Mouse (Mus musculus) E14TG2a.4 (cell line): ENCODE data around the gene Rhd.
"Not testable (repeated sequence)": the region's sequence is repeated elsewhere in the genome, so short reads cannot be mapped to it uniquely, and the experiment has no call there.

ENCODE experiments used
- H3K27me3 ChIP-seq: 2 replicates; pipeline ENCODE4 v1.6.1; 2014; ENCODE audit warnings: low read length, control low read depth; ENCODE audit not compliant: insufficient read depth
- H3K36me3 ChIP-seq: 2 replicates; pipeline ENCODE4 v1.6.1; 2014; ENCODE audit warnings: low read length, control low read depth; ENCODE audit not compliant: insufficient read depth
- H3K4me1 ChIP-seq: replicated peaks from 2 replicates; pipeline ENCODE4 v1.6.1; 2014; ENCODE audit warnings: low read depth, low read length, control low read depth
- H3K4me3 ChIP-seq: replicated peaks from 2 replicates; pipeline ENCODE4 v1.5.1; 2014; ENCODE audit warnings: mild to moderate bottlenecking, low read length
- H3K9me3 ChIP-seq: 2 replicates; pipeline ENCODE4 v1.6.1; 2014; ENCODE audit warnings: low read length, control low read depth
- CTCF ChIP-seq: conservative IDR thresholded peaks from 2 replicates; pipeline ENCODE4 v1.5.1; 2014; ENCODE audit warnings: low read length
- NANOG ChIP-seq: IDR thresholded peaks from 2 replicates; pipeline ENCODE4 v1.6.1; 2014; ENCODE audit warnings: borderline replicate concordance, low read length, mixed read lengths
- POU5F1 ChIP-seq: IDR thresholded peaks from 2 replicates; pipeline ENCODE4 v1.6.1; 2014; ENCODE audit warnings: low read length, borderline replicate concordance

The Rhd gene

DNA sequence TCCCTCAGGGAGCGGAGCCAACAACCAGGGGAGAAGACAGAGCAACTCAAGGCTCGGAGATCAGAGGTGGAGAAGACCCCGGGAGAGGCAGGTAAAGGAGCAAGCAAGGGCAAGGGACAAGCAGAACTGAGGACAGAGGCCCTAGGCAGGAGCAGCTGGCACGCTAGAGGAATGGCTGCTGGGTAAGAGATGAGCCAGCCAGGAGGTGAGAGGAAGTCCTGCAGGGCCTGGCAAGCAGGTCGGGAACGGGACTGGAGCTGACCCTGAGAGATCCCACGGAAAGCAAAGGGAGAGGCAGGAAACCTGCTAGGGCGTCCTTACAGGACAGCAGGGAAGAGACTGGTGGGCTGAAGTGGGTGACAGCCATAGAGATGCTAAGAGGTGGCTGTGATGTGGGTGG, 36.8 kb downstream of the Rhd start:
- peaks cover 99% of the 10 kb centered on the region for H3K36me3 ChIP-seq
- TF ChIP-seq NANOG (no peak), CTCF (no peak), POU5F1 (no peak)
- no peaks in the 10 kb centered on the region for H3K9me3 ChIP-seq
- no peak overlapping the region for H3K4me3 ChIP-seq
- H3K27me3 ChIP-seq = no peaks in the 10 kb centered on the region
- peaks cover 29% of the 10 kb centered on the region for H3K4me1 ChIP-seq

DNA sequence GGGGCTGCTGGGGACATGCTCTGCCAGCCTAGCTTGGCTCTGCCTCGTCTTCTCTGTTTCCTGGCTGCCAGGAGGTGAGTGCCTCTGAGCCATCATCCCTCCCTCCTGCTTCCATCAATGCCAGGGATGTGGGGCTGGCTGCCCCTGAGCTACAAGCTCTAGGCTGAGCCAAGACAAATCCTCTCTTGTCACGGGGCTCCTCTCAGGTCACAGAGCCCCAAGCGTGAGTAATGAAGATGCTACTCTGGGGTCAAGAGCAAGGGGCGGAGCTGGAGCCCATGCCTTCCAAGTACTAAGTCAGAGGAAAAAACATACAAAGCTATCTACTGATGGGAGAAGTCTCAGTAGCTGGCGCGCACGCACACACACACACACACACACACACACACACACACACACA, 38.7 kb downstream of the Rhd start:
- no peaks in the 10 kb centered on the region for H3K27me3 ChIP-seq
- no peaks in the 10 kb centered on the region for H3K9me3 ChIP-seq
- no peak for TF ChIP-seq CTCF
- TF ChIP-seq NANOG = no peak
- no peak for TF ChIP-seq POU5F1
- H3K4me3 ChIP-seq = no peak overlapping the region
- peaks cover 47% of the 10 kb centered on the region for H3K4me1 ChIP-seq
- H3K36me3 ChIP-seq = peaks cover 99% of the 10 kb centered on the region

DNA sequence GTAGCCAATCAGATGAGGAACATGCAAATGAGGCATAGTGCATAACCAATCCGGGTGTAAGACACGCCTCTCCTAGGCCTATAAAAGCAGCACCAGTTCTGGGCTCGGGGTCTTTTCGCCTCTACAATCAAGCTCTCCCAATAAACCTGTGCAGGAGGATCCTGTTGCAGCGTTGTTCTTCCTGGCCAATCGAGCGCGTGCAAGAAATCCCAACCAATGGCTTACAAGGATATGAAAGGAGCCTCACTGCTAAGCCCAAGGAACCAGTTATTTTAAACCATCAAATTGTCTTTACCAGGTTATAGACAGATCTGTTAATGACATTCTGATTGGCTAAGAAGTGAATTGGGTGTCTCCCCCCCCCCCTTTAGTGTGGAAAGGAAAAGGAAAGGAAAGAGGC, 47.1 kb downstream of the Rhd start:
- H3K4me3 ChIP-seq, H3K9me3 ChIP-seq, H3K27me3 ChIP-seq: not testable (repeated sequence)
- peaks cover 61% of the 10 kb centered on the region for H3K36me3 ChIP-seq
- peaks cover 51% of the 10 kb centered on the region for H3K4me1 ChIP-seq

DNA sequence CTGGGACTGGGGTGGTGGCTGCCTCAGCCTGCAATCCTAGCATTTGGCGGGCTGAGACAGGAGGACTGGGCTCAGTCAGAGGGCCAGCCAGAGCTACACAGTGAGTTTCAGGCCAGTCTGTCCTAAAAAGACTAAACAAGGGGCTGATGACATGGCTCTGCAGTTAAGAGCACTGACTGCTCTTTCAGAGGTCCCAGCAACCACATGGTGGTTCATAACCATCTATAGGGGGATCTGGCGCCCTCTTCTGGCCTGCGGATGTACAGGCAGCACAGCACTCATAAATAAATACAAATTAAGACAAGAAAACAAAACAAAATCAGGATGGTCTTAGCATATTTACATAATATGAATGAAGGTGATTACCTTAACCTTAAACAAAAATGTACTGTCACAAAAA, 49.1 kb downstream of the Rhd start:
- peaks cover 41% of the 10 kb centered on the region for H3K36me3 ChIP-seq
- peaks cover 6% of the 10 kb centered on the region for H3K9me3 ChIP-seq
- peaks cover 35% of the 10 kb centered on the region for H3K4me1 ChIP-seq
- H3K4me3 ChIP-seq = peak overlapping the region; percentile 96
- H3K27me3 ChIP-seq = no peaks in the 10 kb centered on the region
- TF ChIP-seq CTCF = peak; percentile 93
- TF ChIP-seq NANOG = no peak

DNA sequence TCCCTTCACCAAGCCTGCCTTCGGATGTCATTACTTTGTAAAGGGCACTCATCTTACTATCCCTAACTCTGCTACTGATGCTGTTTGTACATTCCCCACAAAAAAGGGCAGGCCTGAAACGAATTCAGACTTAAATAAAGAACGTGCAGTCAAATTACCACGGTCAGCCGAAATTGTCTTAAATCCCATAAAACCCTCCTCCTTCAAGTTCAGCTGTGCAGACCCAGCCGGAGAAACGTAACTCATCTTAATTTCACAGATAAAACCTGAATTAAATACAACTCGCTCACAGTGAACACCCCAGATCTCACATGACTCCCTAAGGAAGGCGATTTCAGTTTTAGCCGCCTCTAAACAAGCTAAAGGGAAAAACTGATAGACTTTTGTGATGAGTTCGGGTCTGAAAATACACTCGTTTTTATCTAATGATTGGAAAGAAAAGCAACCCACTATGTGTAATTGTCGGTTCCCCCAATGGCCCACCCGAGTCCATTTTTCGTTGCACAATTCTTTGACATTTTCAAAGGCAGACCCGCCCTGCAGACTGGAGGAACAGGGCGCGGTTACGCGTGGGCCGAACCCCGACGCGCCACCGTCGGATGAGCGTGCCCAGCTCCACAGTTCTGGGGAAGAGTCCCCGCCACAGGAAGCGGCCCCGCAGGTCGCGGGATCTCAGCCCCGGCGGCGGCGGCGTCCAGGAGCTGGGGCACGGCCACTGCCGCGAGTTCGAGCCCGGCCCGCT, 50.0 kb downstream of the Rhd start:
- peaks cover 6% of the 10 kb centered on the region for H3K9me3 ChIP-seq
- TF ChIP-seq CTCF (no peak), POU5F1 (no peak), NANOG (no peak)
- H3K27me3 ChIP-seq = no peaks in the 10 kb centered on the region
- peaks cover 33% of the 10 kb centered on the region for H3K4me1 ChIP-seq
- peak overlapping the region; percentile 96 for H3K4me3 ChIP-seq
- H3K36me3 ChIP-seq = peaks cover 32% of the 10 kb centered on the region

DNA sequence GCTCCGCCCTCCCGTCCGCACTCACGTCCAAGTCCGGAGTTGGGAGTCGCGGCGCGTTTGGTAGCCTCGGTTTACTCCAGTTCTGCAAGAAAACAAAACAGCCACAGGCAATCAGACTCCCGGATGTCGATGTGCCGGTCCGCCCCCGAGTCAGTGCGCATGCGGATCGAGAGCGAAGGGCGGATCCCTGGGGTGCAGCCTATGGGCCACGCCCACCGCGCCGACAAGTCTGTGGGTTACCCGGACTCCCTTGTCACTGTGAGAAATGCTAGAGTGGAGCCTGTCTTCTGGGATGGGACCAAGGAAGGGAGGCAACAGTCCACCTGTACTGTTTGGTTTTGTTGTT, 50.5 kb downstream of the Rhd start, which contains the start of gene Tmem50a:
Gene Tmem50a (minus strand): TSS at position 161 of the 346 bp plus-strand sequence.
- TF ChIP-seq POU5F1 = no peak
- no peak for TF ChIP-seq CTCF
- TF ChIP-seq NANOG = no peak

DNA sequence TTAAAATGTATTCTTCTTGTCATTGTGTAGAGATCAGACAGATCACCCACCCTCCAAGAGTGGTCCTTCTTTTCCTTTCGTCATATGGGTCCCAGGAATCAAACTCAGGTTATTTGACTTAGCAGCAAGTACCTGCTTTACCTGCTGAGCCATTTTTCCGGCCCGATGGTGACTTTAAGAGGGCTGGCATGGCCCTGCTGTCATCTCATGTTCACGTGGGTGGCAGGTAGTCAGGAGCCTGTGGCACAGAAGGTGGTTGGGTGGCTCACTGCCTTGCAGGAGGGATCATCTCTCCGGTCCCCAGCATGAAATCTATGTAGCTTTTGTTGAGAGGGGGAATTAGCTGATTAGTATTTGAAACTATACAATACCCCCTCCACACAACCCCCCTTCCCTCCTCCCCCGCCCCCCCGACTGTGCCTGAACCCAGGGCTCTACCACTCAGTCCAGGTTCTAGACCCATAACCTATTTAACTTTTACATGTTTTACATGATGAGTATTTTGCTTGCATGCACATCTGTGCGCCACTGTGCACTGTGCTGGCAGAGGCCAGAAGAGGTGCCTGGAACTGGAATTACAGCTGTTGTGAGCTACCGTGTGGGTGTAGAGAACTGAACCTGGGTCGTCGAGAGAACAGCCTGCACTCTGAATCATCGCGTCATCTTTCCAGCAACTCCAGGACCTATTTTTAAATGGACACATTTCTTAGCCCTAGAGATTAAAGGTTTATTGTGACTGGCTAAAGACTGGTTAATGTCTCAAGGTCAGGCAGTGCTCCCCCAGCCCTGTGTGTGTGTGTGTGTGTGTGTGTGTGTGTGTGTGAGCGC, 51.1 kb downstream of the Rhd start:
- TF ChIP-seq CTCF (no peak), NANOG (no peak), POU5F1 (no peak)
- Histone ChIP-seq H3K9me3 (peaks cover 6% of the 10 kb centered on the region), H3K4me3 (peak overlapping the region; percentile 96), H3K36me3 (peaks cover 20% of the 10 kb centered on the region), H3K4me1 (peaks cover 45% of the 10 kb centered on the region), H3K27me3 (no peaks in the 10 kb centered on the region)

More for the DNA sequence above, 50.5 kb downstream of the Rhd start, which contains the start of gene Tmem50a:
- H3K36me3 ChIP-seq = peaks cover 26% of the 10 kb centered on the region
- H3K4me1 ChIP-seq = peaks cover 39% of the 10 kb centered on the region
- H3K27me3 ChIP-seq = no peaks in the 10 kb centered on the region
- H3K9me3 ChIP-seq = peaks cover 6% of the 10 kb centered on the region
- peak within 1 kb of the TSS; percentile 96 for H3K4me3 ChIP-seq

DNA sequence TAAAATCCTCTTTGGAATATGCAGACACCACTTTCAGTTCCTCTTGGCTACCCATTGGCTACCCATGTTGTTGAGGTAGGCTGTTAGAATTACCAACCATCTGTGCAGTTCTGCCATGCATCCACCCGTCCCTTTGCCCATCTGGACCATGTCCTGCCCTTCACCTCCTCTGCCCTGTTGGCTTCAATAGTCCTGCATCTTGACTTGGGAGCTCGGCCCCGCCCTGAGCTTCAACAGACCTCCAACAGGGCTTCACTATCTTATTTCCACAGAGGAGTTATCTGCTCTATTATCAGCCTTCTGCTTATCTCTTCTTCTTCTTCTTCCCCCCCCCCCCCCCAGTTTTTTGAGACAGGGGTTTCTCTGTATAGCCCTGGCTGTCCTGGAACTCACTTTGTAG, 52.9 kb downstream of the Rhd start:
- no peaks in the 10 kb centered on the region for H3K9me3 ChIP-seq
- no peaks in the 10 kb centered on the region for H3K27me3 ChIP-seq
- no peak overlapping the region for H3K4me3 ChIP-seq
- TF ChIP-seq CTCF (no peak), NANOG (no peak), POU5F1 (no peak)
- H3K36me3 ChIP-seq = peaks cover 5% of the 10 kb centered on the region
- H3K4me1 ChIP-seq = peaks cover 49% of the 10 kb centered on the region

DNA sequence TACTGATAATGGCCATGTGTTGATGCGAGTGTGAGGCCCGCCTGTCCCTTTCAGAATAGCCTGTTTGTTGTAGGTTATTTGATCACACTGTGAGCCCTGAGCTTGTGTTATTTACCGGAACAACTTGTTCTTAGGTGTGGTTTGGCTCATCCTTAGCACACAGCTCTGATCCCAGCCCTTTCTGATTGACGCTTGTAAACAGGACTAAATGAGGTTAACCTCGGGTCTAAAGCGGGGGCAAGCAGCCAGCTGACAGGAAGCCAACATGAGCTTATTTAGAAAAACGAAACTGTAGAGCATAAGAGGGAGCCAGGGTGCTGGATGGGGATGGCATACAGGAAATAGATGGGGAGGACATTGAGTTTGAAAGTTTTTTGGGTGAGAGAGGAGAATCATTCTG, 54.0 kb downstream of the Rhd start:
- Histone ChIP-seq H3K27me3 (no peaks in the 10 kb centered on the region), H3K9me3 (no peaks in the 10 kb centered on the region), H3K4me3 (no peak overlapping the region), H3K36me3 (no peaks in the 10 kb centered on the region), H3K4me1 (peaks cover 51% of the 10 kb centered on the region)
- TF ChIP-seq NANOG (no peak), POU5F1 (no peak), CTCF (no peak)
